Mouse (Mus musculus) layer of hippocampus, adult 9-11 months (tissue): ENCODE results near the gene Ptbp3.

Experiments
- DNase-seq: peaks from one replicate; pipeline ENCODE4 v3.0.0; 2022

The Ptbp3 gene

GRCm38 (mm10) chr4:59465449-59465848, 83.7 kb downstream of the Ptbp3 start:
- DNase-seq, result no peak

DNA sequence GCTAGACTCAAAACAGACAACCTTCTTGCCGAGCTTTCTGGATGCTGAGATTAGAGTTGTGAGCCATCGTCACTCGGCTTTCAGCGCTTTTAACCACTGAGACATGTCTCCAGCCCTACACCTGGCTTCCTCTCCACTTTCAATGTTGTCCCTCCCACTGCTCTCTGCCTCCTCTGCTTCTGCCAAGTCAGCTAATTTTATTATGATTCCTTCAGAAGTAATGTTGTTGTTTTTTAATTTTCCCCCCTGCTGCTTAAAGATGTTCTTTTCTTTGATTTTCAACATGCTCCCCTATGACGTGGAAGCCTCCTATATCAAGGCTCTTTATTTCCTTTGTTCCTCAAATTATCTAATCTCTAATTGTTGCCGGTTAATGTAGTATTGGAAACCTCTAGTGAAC, 84.5 kb downstream of the Ptbp3 start:
- DNase-seq, result no peak

DNA sequence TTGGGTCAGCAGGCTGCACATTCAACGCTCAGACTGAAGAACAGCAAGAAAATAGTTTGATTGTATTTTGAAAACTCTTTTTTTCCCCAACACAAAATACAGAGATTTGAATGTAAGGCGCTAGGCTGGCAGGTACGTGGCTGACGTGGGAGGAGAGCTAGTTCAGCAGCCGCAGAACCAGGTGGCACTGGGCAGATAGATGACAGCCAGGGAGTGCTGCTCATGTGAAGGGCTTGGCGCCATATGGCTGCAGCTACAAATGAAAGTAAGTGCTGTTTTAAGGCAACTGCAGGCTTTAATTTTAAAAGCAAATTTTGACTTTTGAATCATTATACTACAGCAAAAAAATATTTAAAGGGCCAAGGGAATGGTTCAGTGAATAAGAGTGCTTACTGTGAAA, 86.7 kb downstream of the Ptbp3 start:
- DNase-seq, result peak; percentile 88

- DNase-seq, result no peak
Observed at GRCm38 (mm10) chr4:59461116-59461727, 87.9 kb downstream of the Ptbp3 start.

DNA sequence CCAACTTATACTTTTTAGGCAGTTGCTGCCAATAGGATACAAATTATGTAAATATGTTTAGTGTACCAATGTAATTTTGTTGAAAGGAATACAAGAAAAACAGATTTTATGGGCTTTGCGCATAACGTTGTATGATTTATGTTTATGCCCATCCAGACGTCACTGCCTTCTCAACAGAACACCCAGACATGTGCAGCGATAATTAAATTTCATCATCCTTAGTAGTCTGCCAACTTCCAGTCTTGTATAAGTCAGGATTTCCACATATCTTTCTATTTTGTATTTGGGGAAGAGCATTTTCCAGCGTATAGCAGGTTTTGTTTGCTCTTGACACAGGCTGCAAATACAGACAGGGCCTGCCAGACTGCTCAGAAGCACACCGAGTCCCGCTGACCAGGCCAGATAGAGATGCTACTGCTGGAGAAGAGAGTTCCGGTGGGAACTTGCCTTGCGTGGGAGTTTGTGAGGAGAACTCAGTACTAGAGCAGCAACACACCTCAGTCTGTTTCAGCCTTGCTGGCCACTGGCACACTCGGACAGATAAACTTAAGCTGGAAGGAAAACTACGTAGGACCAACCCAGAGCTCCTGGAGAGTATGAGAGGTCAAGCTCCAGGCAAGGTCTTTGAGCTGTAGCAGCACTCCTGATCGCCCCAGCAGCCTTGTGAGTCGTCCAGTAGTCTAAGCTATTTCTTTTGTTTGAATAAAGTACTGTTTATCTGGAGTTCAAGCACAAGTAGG, 89.8 kb downstream of the Ptbp3 start:
- DNase-seq, result peak; percentile 33

- DNase-seq, result no peak
Observed at GRCm38 (mm10) chr4:59457941-59458340, 91.2 kb downstream of the Ptbp3 start.

DNA sequence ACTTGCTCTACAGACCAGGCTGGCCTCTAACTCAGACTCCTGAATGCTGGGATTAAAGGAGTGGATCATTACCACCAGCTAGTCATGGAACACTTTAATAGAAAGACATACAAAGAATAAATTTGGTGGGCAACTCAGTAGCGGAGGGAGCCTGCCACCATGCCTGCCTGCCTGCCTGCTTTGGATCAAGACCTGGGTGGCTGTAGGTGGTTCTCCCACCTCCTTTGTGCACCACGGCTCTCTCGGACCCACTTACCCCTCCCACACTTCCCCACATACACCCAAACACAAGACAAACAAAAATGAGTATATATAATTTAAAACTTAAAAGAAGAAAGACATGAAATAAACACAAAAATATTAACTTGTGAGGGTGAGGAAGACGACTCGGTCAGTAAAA, 92.1 kb downstream of the Ptbp3 start:
- no peak for DNase-seq

GRCm38 (mm10) chr4:59455465-59455864, 93.7 kb downstream of the Ptbp3 start:
- no peak for DNase-seq

DNA sequence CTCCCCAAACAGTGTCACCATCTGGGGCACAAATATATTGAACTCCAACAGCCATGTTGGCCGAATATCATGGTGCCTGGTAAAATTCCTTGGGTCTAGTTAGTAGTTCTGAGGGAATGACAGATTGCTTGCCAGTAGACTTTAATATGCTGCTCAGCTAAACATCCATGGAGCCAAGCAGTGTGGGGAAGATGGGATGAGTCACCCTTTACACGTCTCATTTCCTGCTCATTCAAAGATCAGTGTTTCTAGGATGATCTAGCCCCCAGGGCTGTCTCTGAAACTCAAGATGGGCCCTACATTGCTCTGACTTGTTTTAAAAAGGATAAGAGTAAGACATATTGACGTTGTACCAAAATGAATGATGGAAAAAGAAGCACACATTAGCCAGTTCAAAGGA, 95.1 kb downstream of the Ptbp3 start:
- no peak for DNase-seq

- no peak for DNase-seq
Observed at GRCm38 (mm10) chr4:59452503-59452933, 96.6 kb downstream of the Ptbp3 start.

- no peak for DNase-seq
Observed at GRCm38 (mm10) chr4:59450906-59451305, 98.3 kb downstream of the Ptbp3 start.

- no peak for DNase-seq
Observed at GRCm38 (mm10) chr4:59450234-59450854, 98.8 kb downstream of the Ptbp3 start.

DNA sequence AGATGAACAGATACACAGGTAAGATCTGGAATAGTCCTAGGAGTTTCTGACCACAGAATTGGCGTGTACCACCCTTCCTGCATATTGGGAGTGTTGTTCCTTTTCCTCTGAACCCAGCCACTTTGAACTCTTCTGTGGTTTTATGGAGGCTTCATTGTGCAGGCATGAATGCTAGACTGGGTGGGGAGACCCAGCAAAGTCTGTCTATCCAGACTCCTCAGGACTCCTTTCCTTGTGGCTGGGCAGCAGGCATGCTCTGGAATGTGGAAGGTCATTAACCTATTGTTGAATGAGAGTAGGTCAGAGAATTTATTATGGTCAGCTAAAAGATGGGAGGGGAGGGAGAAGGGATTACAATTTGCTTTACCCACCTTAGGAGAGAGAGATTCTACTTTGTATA, 101.9 kb downstream of the Ptbp3 start:
- no peak for DNase-seq

GRCm38 (mm10) chr4:59445516-59445915, 103.6 kb downstream of the Ptbp3 start:
- DNase-seq, result no peak

DNA sequence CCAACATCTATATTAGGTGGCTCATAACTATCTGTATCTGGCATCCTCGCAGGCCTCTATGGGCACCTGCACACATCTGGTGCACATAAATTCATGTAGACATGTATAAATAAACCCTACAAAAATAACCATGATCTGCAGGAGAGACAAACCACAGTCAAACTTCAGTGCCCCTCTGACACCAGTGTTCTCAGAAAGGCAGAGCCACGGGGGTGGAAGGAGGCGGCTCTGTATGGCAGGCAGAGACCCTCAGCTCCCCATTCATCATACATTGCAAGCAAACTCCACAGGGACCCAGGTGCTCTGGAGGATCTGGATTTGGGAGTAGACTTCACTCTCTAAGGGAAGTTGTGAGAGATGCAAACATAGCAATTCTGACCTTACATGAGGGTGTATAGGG, 104.2 kb downstream of the Ptbp3 start:
- DNase-seq, result no peak

DNA sequence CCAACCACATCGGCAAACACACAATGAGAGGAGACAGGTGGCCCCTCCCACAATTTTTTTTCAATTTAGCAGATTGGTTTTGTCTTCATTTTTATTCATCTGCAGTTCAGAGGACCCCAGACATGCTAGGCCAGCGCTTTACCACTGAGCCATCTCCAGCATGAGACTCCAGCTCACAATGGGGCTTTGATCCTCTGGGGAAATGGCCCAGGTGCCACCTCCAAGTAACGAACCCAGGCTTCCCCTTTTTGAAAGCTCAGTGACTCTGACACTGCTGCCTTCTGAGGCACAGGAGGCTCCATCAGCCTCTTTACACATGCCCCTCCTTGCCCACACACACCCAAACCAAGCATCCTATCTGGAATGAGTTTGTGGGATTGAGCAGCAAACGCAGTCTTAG, 105.1 kb downstream of the Ptbp3 start:
- DNase-seq, result no peak

GRCm38 (mm10) chr4:59441265-59441664, 107.9 kb downstream of the Ptbp3 start:
- no peak for DNase-seq

DNA sequence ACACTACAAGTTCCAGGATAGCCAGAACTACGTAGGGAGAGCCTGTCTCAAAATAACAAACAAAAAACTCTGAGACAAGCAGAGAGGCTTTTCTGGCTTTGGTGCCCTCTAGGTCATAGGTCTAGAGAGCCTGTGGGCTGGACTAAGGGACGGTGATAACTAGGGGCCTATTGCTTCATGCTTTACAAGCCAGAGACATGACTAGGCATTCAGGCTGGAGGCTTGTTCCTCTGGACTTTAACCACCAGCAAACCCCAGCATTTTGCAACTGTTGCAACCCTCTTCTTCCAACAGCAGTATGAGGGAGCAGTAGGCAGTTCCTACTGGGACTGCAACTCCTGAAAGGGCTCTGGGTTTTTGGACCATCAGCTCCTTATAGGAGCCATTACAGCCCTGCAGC, 109.2 kb downstream of the Ptbp3 start:
- peak; percentile 9 for DNase-seq

DNA sequence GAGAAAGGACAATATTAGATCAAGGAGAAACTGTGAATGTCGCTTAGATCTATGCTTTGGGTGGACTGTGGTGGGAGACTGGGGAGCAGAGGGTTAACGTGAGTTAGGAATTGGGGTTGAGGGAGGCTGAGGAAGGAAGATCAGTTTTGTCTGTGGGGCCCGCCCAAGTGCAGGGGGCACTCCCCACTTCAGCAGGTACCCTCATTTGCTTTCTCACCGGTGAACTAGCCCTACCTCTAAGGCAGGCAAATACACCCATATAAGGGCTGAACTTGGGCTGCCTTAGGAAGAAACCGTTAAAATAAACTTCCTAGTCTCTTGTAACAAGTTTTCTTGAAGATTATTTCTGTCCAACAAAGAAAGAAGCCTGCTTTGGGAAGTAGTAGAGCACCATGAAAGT, 110.1 kb downstream of the Ptbp3 start:
- DNase-seq, result no peak

GRCm38 (mm10) chr4:59437990-59438854, 110.9 kb downstream of the Ptbp3 start, which contains the start of gene Susd1:
TSS of gene Susd1 (minus strand) at chr4:59438633.
- DNase-seq, result peak; percentile 39

DNA sequence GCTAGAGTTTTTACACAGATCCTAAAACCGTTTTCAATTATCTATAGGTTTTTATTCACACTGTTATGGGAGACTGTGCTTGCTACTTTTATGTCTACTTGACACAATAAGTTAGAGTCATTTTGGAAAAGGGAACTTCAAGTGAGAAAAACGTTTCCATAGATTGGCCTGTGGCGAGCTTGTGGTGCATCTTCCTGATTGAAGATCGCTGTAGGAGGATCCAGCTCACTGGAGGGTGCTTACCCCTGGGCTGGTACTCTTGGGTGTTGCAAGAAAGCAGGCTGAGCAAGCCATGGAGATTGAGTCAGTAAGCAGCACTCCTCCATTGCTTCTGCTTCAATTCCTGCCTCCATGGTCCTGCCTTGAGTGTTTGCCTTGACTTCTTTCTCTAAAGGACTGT, 113.2 kb downstream of the Ptbp3 start:
- DNase-seq, result no peak

GRCm38 (mm10) chr4:59434039-59434438, 115.1 kb downstream of the Ptbp3 start:
- no peak for DNase-seq

- no peak for DNase-seq
Observed at GRCm38 (mm10) chr4:59429128-59429527, 120.0 kb downstream of the Ptbp3 start.
